Mouse (Mus musculus) E14TG2a.4 (cell line): ENCODE results near the gene Il11.

ENCODE experiments used
- H3K27me3 ChIP-seq: 2 replicates; pipeline ENCODE4 v1.6.1; 2014; ENCODE audit warnings: low read length, control low read depth; ENCODE audit not compliant: insufficient read depth
- H3K36me3 ChIP-seq: 2 replicates; pipeline ENCODE4 v1.6.1; 2014; ENCODE audit warnings: low read length, control low read depth; ENCODE audit not compliant: insufficient read depth
- H3K4me1 ChIP-seq: replicated peaks from 2 replicates; pipeline ENCODE4 v1.6.1; 2014; ENCODE audit warnings: low read depth, low read length, control low read depth
- H3K4me3 ChIP-seq: replicated peaks from 2 replicates; pipeline ENCODE4 v1.5.1; 2014; ENCODE audit warnings: mild to moderate bottlenecking, low read length
- H3K9me3 ChIP-seq: 2 replicates; pipeline ENCODE4 v1.6.1; 2014; ENCODE audit warnings: low read length, control low read depth
- CTCF ChIP-seq: conservative IDR thresholded peaks from 2 replicates; pipeline ENCODE4 v1.5.1; 2014; ENCODE audit warnings: low read length
- NANOG ChIP-seq: IDR thresholded peaks from 2 replicates; pipeline ENCODE4 v1.6.1; 2014; ENCODE audit warnings: borderline replicate concordance, low read length, mixed read lengths
- POU5F1 ChIP-seq: IDR thresholded peaks from 2 replicates; pipeline ENCODE4 v1.6.1; 2014; ENCODE audit warnings: low read length, borderline replicate concordance

Il11 gene

GRCm38 (mm10) chr7:4741151-4741550 is 41.5 kb downstream of the Il11 start:
- no peaks in the 10 kb centered on the region for H3K27me3 ChIP-seq
- H3K4me1 ChIP-seq: peaks cover 65% of the 10 kb centered on the region
- peak overlapping the region; percentile 96 for H3K4me3 ChIP-seq
- H3K36me3 ChIP-seq: peaks cover 49% of the 10 kb centered on the region
- TF ChIP-seq CTCF (no peak), NANOG (no peak)
- H3K9me3 ChIP-seq: no peaks in the 10 kb centered on the region

GRCm38 (mm10) chr7:4740309-4740727 is 42.3 kb downstream of the Il11 start:
- peak overlapping the region; percentile 96 for H3K4me3 ChIP-seq
- peaks cover 56% of the 10 kb centered on the region for H3K4me1 ChIP-seq
- TF ChIP-seq CTCF (no peak), NANOG (no peak), POU5F1 (no peak)
- H3K27me3 ChIP-seq: no peaks in the 10 kb centered on the region
- H3K9me3 ChIP-seq: no peaks in the 10 kb centered on the region
- peaks cover 41% of the 10 kb centered on the region for H3K36me3 ChIP-seq

GRCm38 (mm10) chr7:4739544-4740275 is 42.9 kb downstream of the Il11 start, which contains the start of gene Kmt5c:
Gene Kmt5c (plus strand): TSS chr7:4740115.
- Histone ChIP-seq H3K36me3 (peaks cover 35% of the 10 kb centered on the region), H3K9me3 (no peaks in the 10 kb centered on the region), H3K27me3 (no peaks in the 10 kb centered on the region), H3K4me1 (peaks cover 50% of the 10 kb centered on the region), H3K4me3 (peak within 1 kb of the TSS; percentile 96)
- TF ChIP-seq CTCF (no peak), NANOG (peak; percentile 64; the same call in 1 of the 2 replicates)

GRCm38 (mm10) chr7:4739041-4739543 is 43.6 kb downstream of the Il11 start:
- no peaks in the 10 kb centered on the region for H3K27me3 ChIP-seq
- peaks cover 29% of the 10 kb centered on the region for H3K36me3 ChIP-seq
- H3K4me3 ChIP-seq: peak overlapping the region; percentile 74
- H3K9me3 ChIP-seq: no peaks in the 10 kb centered on the region
- TF ChIP-seq CTCF (no peak), POU5F1 (no peak), NANOG (no peak)
- peaks cover 45% of the 10 kb centered on the region for H3K4me1 ChIP-seq

- Histone ChIP-seq H3K4me3 (no peak overlapping the region), H3K9me3 (no peaks in the 10 kb centered on the region), H3K4me1 (peaks cover 9% of the 10 kb centered on the region), H3K27me3 (no peaks in the 10 kb centered on the region), H3K36me3 (no peaks in the 10 kb centered on the region)
- TF ChIP-seq CTCF: no peak
- TF ChIP-seq POU5F1: no peak
- TF ChIP-seq NANOG: no peak
Observed at GRCm38 (mm10) chr7:4732968-4733392, 49.7 kb downstream of the Il11 start.

- Histone ChIP-seq H3K4me3 (no peak overlapping the region), H3K9me3 (no peaks in the 10 kb centered on the region), H3K27me3 (no peaks in the 10 kb centered on the region), H3K36me3 (no peaks in the 10 kb centered on the region), H3K4me1 (no peaks in the 10 kb centered on the region)
- TF ChIP-seq NANOG (no peak), POU5F1 (no peak), CTCF (no peak)
Observed at GRCm38 (mm10) chr7:4731090-4731489, 51.6 kb downstream of the Il11 start.

- Histone ChIP-seq H3K4me3 (no peak within 1 kb of the TSS), H3K4me1 (peaks cover 2% of the 10 kb centered on the region; the same call in 1 of the 2 replicates), H3K27me3 (peaks cover 17% of the 10 kb centered on the region), H3K36me3 (no peaks in the 10 kb centered on the region), H3K9me3 (no peaks in the 10 kb centered on the region)
- TF ChIP-seq NANOG (no peak), CTCF (no peak), POU5F1 (no peak)
Observed at GRCm38 (mm10) chr7:4725169-4725568, 57.5 kb downstream of the Il11 start, which contains the start of gene Tmem150b. Gene Tmem150b (minus strand): TSS chr7:4725249.

- TF ChIP-seq CTCF (no peak), NANOG (no peak), POU5F1 (no peak)
- Histone ChIP-seq H3K9me3 (no peaks in the 10 kb centered on the region), H3K4me1 (peaks cover 2% of the 10 kb centered on the region; the same call in 1 of the 2 replicates), H3K27me3 (peaks cover 17% of the 10 kb centered on the region), H3K36me3 (no peaks in the 10 kb centered on the region), H3K4me3 (no peak overlapping the region)
Observed at GRCm38 (mm10) chr7:4724359-4724758, 58.3 kb downstream of the Il11 start.
